Mouse (Mus musculus): ENCODE data around the gene Pin1rt1. TPM values are rescaled to one million over a fixed set of nuclear protein-coding genes. Genes with fewer than 3 reads are reported as not detected.

The Pin1rt1 gene
- not detected for total RNA-seq (2021)
- long read RNA-seq, result 0 reads

- DNase-seq (ENCODE audit: low spot score in 2 of 2), result no peak
Measured at GRCm38 (mm10) chr2:104716279-104716678, at the start of gene Pin1rt1. TSS of gene Pin1rt1 (minus strand) at chr2:104716379.

- no peak for DNase-seq (ENCODE audit: low spot score in 2 of 2)
Measured at GRCm38 (mm10) chr2:104764018-104764417, 47.8 kb upstream of the Pin1rt1 start.

- DNase-seq (ENCODE audit: low spot score in 2 of 2), result no peak
Measured at GRCm38 (mm10) chr2:104763134-104763703, 47.0 kb upstream of the Pin1rt1 start.

- no peak for DNase-seq (ENCODE audit: low spot score in 2 of 2)
Measured at GRCm38 (mm10) chr2:104750611-104751010, 34.4 kb upstream of the Pin1rt1 start.

- no peak for DNase-seq (ENCODE audit: low spot score in 2 of 2)
Measured at GRCm38 (mm10) chr2:104748652-104749183, 32.5 kb upstream of the Pin1rt1 start.

GRCm38 (mm10) chr2:104746251-104746650, 30.1 kb upstream of the Pin1rt1 start:
- no peak for DNase-seq (ENCODE audit: low spot score in 2 of 2)

- no peak for DNase-seq (ENCODE audit: low spot score in 2 of 2)
Measured at GRCm38 (mm10) chr2:104743971-104744370, 27.8 kb upstream of the Pin1rt1 start.

GRCm38 (mm10) chr2:104743160-104743559, 27.0 kb upstream of the Pin1rt1 start:
- DNase-seq (ENCODE audit: low spot score in 2 of 2), result no peak

- peak; percentile 69 to 89 for DNase-seq (ENCODE audit: low spot score in 2 of 2)
Measured at GRCm38 (mm10) chr2:104742741-104743064, 26.5 kb upstream of the Pin1rt1 start, which contains the start of gene Depdc7. TSS of gene Depdc7 (minus strand) at chr2:104742878.

- no peak for DNase-seq (ENCODE audit: low spot score in 2 of 2)
Measured at GRCm38 (mm10) chr2:104741896-104742740, 25.9 kb upstream of the Pin1rt1 start.

- DNase-seq (ENCODE audit: low spot score in 2 of 2), result no peak
Measured at GRCm38 (mm10) chr2:104741015-104741758, 25.0 kb upstream of the Pin1rt1 start.

GRCm38 (mm10) chr2:104740248-104740949, 24.2 kb upstream of the Pin1rt1 start:
- no peak for DNase-seq (ENCODE audit: low spot score in 2 of 2)

GRCm38 (mm10) chr2:104739691-104740090, 23.5 kb upstream of the Pin1rt1 start:
- DNase-seq (ENCODE audit: low spot score in 2 of 2), result no peak

GRCm38 (mm10) chr2:104736241-104736640, 20.1 kb upstream of the Pin1rt1 start:
- no peak for DNase-seq (ENCODE audit: low spot score in 2 of 2)

- DNase-seq (ENCODE audit: low spot score in 2 of 2), result no peak
Measured at GRCm38 (mm10) chr2:104732562-104733256, 16.5 kb upstream of the Pin1rt1 start.

GRCm38 (mm10) chr2:104732033-104732444, 15.9 kb upstream of the Pin1rt1 start:
- no peak for DNase-seq (ENCODE audit: low spot score in 2 of 2)

- no peak for DNase-seq (ENCODE audit: low spot score in 2 of 2)
Measured at GRCm38 (mm10) chr2:104727369-104727768, 11.2 kb upstream of the Pin1rt1 start.

- no peak for DNase-seq (ENCODE audit: low spot score in 2 of 2)
Measured at GRCm38 (mm10) chr2:104722021-104722420, 5.8 kb upstream of the Pin1rt1 start.

GRCm38 (mm10) chr2:104717827-104718226, 1.6 kb upstream of the Pin1rt1 start:
- DNase-seq (ENCODE audit: low spot score in 2 of 2), result no peak

GRCm38 (mm10) chr2:104717231-104717735, 1.1 kb upstream of the Pin1rt1 start:
- no peak for DNase-seq (ENCODE audit: low spot score in 2 of 2)
